Mouse (Mus musculus): ENCODE results near the gene Itsn2. TPM values are rescaled to one million over a fixed set of nuclear protein-coding genes. Genes with fewer than 3 reads are reported as not detected.

Itsn2 gene
- polyA plus RNA-seq, 1 experiment from 2014 or later, result 18.8 TPM

DNA sequence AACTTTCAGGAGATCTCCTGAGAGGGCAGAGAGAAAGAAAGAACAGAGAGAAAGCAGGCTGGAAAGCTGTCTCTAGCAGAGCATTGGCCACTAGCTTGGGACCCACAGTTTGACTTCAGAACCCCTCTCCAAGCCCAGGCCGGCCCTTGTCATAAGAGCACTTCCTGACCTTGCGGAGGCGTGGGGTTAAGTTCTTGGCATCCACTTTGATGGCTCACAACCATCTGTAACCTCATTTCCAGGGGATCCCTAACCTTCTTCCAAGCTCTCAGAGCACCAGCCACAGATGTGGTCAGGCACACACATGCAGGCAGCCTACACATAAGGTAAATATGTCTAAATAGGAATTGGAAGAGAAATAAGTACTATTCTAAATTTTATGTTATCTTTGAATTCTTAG lies 35.0 kb upstream of the Itsn2 start:
- H3K4me3 ChIP-seq (ENCODE audit: low read depth, low read length), result no peak overlapping the region
- H3K4me1 ChIP-seq (ENCODE audit: control insufficient read depth, low read depth, low read length), result no peaks in the 10 kb centered on the region
- H3K27me3 ChIP-seq (ENCODE audit: control insufficient read depth, insufficient read depth, low read depth, low read length), result no peaks in the 10 kb centered on the region
- no peak overlapping the region for H3K4me2 ChIP-seq (ENCODE audit: low read depth, low read length)
- H3K9me3 ChIP-seq (replicated peaks; ENCODE audit: control insufficient read depth, low read length), result no peaks in the 10 kb centered on the region
- H3K9ac ChIP-seq (ENCODE audit: low read depth, low read length), result no peak overlapping the region
- no peak for ATAC-seq (ENCODE audit: low read depth)
- 35% methylated on average over 3 of the region's 3 CpGs for WGBS (ENCODE audit: insufficient replicate concordance)
- no peak overlapping the region for H3K27ac ChIP-seq (ENCODE audit: low read length)
- H3K36me3 ChIP-seq (ENCODE audit: control insufficient read depth, insufficient read depth), result no peaks in the 10 kb centered on the region

GRCm38 (mm10) chr12:4558013-4558412 lies 34.4 kb upstream of the Itsn2 start:
- 75% methylated on average over 3 of the region's 3 CpGs for WGBS (ENCODE audit: insufficient replicate concordance)
- ATAC-seq (ENCODE audit: low read depth), result no peak
- Histone ChIP-seq H3K4me2 (ENCODE audit: low read depth, low read length) (no peak overlapping the region), H3K4me1 (ENCODE audit: control insufficient read depth, low read depth, low read length) (no peaks in the 10 kb centered on the region), H3K9me3 (replicated peaks; ENCODE audit: control insufficient read depth, low read length) (no peaks in the 10 kb centered on the region), H3K4me3 (ENCODE audit: low read depth, low read length) (no peak overlapping the region), H3K27ac (ENCODE audit: low read length) (no peak overlapping the region), H3K36me3 (ENCODE audit: control insufficient read depth, insufficient read depth) (no peaks in the 10 kb centered on the region), H3K9ac (ENCODE audit: low read depth, low read length) (no peak overlapping the region), H3K27me3 (ENCODE audit: control insufficient read depth, insufficient read depth, low read depth, low read length) (no peaks in the 10 kb centered on the region)

DNA sequence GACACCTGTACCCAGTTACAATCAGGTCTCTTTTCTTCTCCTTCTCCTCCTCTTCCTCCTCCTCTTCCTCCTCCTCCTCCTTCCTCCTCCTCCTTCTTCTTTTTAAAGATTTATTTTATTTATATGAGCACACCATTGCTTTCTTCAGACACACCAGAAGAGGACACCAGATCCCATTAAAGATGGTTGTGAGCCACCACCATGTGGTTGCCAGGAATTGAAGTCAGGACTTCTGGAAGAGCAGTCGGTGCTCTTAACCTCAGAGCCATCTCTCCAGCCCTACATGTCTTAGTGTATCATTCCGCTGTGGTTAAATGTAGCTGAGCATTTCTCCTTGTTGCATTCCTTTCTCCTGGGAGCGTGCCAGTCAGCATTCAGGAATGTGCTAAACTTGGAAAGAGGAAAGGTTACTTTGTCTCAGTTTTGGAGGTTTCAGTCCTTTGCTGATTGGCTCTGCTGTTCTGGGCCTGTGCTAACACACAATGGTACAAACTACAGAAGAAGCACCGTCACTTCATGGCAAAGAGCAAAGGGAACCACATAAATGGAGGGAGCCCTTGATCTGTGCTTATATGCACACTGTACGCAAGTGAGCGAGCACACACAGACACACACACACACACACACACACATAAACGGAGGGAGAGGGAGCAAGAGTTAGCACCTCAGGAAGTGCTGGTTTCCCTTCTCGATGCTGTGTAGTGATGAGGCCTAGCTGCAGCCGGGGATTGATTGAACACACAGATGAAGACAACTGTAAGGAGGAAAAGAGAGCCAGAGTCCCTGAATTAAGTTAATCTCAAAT lies 33.8 kb upstream of the Itsn2 start:
- Histone ChIP-seq H3K4me1 (ENCODE audit: control insufficient read depth, low read depth, low read length) (no peaks in the 10 kb centered on the region), H3K9me3 (replicated peaks; ENCODE audit: control insufficient read depth, low read length) (no peaks in the 10 kb centered on the region), H3K36me3 (ENCODE audit: control insufficient read depth, insufficient read depth) (no peaks in the 10 kb centered on the region), H3K27me3 (ENCODE audit: control insufficient read depth, insufficient read depth, low read depth, low read length) (no peaks in the 10 kb centered on the region), H3K4me2 (ENCODE audit: low read depth, low read length) (no peak overlapping the region), H3K9ac (ENCODE audit: low read depth, low read length) (no peak overlapping the region), H3K27ac (ENCODE audit: low read length) (no peak overlapping the region), H3K4me3 (ENCODE audit: low read depth, low read length) (no peak overlapping the region)
- 45% methylated on average over 9 of the region's 9 CpGs for WGBS (ENCODE audit: insufficient replicate concordance)
- no peak for ATAC-seq (ENCODE audit: low read depth)

DNA sequence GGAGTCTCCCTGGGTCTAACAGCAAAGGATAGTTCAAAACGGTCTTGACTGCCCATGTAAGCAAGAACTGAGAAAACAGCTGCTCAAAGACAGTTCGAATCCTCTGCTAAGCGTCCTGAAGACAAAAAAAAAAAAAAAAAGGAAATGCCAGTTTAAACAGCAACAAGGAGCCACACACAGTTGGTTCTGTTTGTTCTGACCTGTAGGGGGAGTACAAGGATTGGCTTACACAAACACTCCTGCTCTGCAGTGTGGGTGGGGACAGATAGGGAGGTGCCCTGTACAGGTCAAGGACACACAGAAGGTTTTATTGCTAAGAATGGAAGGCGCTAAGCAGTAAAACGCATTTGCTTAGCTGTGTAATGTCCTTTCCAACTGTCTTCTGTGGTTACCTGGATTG lies 20.6 kb upstream of the Itsn2 start:
- Histone ChIP-seq H3K27me3 (ENCODE audit: control insufficient read depth, insufficient read depth, low read depth, low read length) (no peaks in the 10 kb centered on the region), H3K9ac (ENCODE audit: low read depth, low read length) (no peak overlapping the region), H3K27ac (ENCODE audit: low read length) (no peak overlapping the region), H3K4me1 (ENCODE audit: control insufficient read depth, low read depth, low read length) (no peaks in the 10 kb centered on the region), H3K4me3 (ENCODE audit: low read depth, low read length) (no peak overlapping the region), H3K9me3 (replicated peaks; ENCODE audit: control insufficient read depth, low read length) (no peaks in the 10 kb centered on the region), H3K36me3 (ENCODE audit: control insufficient read depth, insufficient read depth) (no peaks in the 10 kb centered on the region), H3K4me2 (ENCODE audit: low read depth, low read length) (no peak overlapping the region)
- ATAC-seq (ENCODE audit: low read depth), result peak; percentile 77
- 27% methylated on average over 5 of the region's 5 CpGs for WGBS (ENCODE audit: insufficient replicate concordance)

DNA sequence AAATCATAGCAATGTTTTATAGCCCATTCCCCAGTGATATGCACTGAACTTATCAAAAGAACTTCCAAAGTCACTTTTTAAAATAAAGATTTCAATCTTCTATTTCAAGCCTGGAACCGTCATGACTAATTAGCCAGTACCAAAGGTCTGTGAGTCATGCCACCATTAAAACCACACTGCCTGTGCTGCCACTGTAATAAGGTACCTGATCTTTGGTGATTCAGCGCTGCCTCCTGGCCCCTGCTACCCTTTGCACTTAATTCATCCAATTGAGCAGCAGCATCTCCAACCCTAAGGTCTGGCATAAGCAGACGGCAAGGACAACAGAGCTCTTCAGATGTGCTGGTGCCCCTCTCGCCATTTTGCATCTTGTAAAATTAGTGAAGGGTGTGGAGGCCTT lies 18.4 kb upstream of the Itsn2 start:
- Histone ChIP-seq H3K9ac (ENCODE audit: low read depth, low read length) (no peak overlapping the region), H3K9me3 (replicated peaks; ENCODE audit: control insufficient read depth, low read length) (no peaks in the 10 kb centered on the region), H3K4me2 (ENCODE audit: low read depth, low read length) (no peak overlapping the region), H3K27me3 (ENCODE audit: control insufficient read depth, insufficient read depth, low read depth, low read length) (no peaks in the 10 kb centered on the region), H3K27ac (ENCODE audit: low read length) (no peak overlapping the region), H3K4me3 (ENCODE audit: low read depth, low read length) (no peak overlapping the region), H3K4me1 (ENCODE audit: control insufficient read depth, low read depth, low read length) (no peaks in the 10 kb centered on the region), H3K36me3 (ENCODE audit: control insufficient read depth, insufficient read depth) (no peaks in the 10 kb centered on the region)
- WGBS (ENCODE audit: insufficient replicate concordance), result 68% methylated on average over 4 of the region's 4 CpGs
- ATAC-seq (ENCODE audit: low read depth), result no peak

GRCm38 (mm10) chr12:4582326-4582725 lies 10.1 kb upstream of the Itsn2 start:
- Histone ChIP-seq H3K9ac (ENCODE audit: low read depth, low read length) (no peak overlapping the region), H3K36me3 (ENCODE audit: control insufficient read depth, insufficient read depth) (no peaks in the 10 kb centered on the region), H3K4me2 (ENCODE audit: low read depth, low read length) (no peak overlapping the region), H3K27ac (ENCODE audit: low read length) (no peak overlapping the region), H3K27me3 (ENCODE audit: control insufficient read depth, insufficient read depth, low read depth, low read length) (no peaks in the 10 kb centered on the region), H3K4me3 (ENCODE audit: low read depth, low read length) (no peak overlapping the region), H3K4me1 (ENCODE audit: control insufficient read depth, low read depth, low read length) (no peaks in the 10 kb centered on the region), H3K9me3 (replicated peaks; ENCODE audit: control insufficient read depth, low read length) (no peaks in the 10 kb centered on the region)
- ATAC-seq (ENCODE audit: low read depth), result no peak

DNA sequence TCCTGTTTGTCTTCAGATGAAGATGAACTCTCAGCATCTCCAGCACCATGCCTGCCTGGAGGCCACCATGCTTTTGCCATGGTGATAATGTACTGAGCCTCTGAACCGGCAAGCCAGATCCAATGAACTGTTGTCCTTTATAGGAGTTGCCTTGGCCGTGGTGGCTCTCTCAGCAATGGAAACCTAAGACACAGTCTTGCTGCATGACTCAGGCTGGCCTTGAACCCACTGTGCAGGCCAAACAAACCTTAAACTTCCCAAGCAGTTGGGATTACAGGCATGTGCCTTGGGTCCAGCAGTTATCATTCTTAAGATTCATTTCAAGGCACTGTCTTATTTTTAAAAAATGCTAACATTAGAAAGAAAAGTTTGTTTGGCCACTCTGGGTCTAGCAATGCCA lies 4.6 kb upstream of the Itsn2 start:
- Histone ChIP-seq H3K4me3 (ENCODE audit: low read depth, low read length) (no peak overlapping the region), H3K27ac (ENCODE audit: low read length) (no peak overlapping the region), H3K36me3 (ENCODE audit: control insufficient read depth, insufficient read depth) (no peaks in the 10 kb centered on the region), H3K4me2 (ENCODE audit: low read depth, low read length) (no peak overlapping the region), H3K9me3 (replicated peaks; ENCODE audit: control insufficient read depth, low read length) (no peaks in the 10 kb centered on the region), H3K4me1 (ENCODE audit: control insufficient read depth, low read depth, low read length) (peaks cover 5% of the 10 kb centered on the region; the same call in 1 of the 2 replicates), H3K27me3 (ENCODE audit: control insufficient read depth, insufficient read depth, low read depth, low read length) (no peaks in the 10 kb centered on the region), H3K9ac (ENCODE audit: low read depth, low read length) (no peak overlapping the region)
- WGBS (ENCODE audit: insufficient replicate concordance), result 68% methylated on average over 2 of the region's 2 CpGs
- ATAC-seq (ENCODE audit: low read depth), result no peak

DNA sequence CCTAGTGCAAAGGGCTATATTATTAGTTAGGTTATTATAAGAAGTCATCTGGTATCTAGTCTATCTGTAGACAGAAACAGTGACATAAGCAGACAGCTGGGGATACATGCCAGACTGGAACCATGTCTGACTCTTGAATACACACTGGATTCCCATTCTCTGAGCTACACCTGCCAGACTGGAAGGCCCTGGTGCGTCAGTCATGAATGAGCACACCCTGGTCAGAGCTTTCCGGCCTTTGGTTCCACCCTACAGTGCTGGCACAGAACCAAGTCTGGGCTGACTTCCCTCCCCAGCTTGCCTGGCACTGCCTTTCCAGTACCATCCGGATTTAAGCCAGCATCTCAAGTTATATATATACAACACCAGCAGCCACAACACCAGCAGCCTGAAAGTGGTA lies 3.8 kb upstream of the Itsn2 start:
- H3K4me2 ChIP-seq (ENCODE audit: low read depth, low read length), result no peak overlapping the region
- H3K9me3 ChIP-seq (replicated peaks; ENCODE audit: control insufficient read depth, low read length), result no peaks in the 10 kb centered on the region
- ATAC-seq (ENCODE audit: low read depth), result no peak
- H3K27ac ChIP-seq (ENCODE audit: low read length), result no peak overlapping the region
- H3K4me1 ChIP-seq (ENCODE audit: control insufficient read depth, low read depth, low read length), result peaks cover 5% of the 10 kb centered on the region; the same call in 1 of the 2 replicates
- no peaks in the 10 kb centered on the region for H3K27me3 ChIP-seq (ENCODE audit: control insufficient read depth, insufficient read depth, low read depth, low read length)
- H3K9ac ChIP-seq (ENCODE audit: low read depth, low read length), result no peak overlapping the region
- H3K36me3 ChIP-seq (ENCODE audit: control insufficient read depth, insufficient read depth), result no peaks in the 10 kb centered on the region
- H3K4me3 ChIP-seq (ENCODE audit: low read depth, low read length), result no peak overlapping the region
- 67% methylated on average over 3 of the region's 3 CpGs for WGBS (ENCODE audit: insufficient replicate concordance)

- Histone ChIP-seq H3K4me3 (ENCODE audit: low read depth, low read length) (peak overlapping the region; percentile 91), H3K27me3 (ENCODE audit: control insufficient read depth, insufficient read depth, low read depth, low read length) (no peaks in the 10 kb centered on the region), H3K4me2 (ENCODE audit: low read depth, low read length) (peak overlapping the region; percentile 95), H3K36me3 (ENCODE audit: control insufficient read depth, insufficient read depth) (no peaks in the 10 kb centered on the region), H3K9me3 (replicated peaks; ENCODE audit: control insufficient read depth, low read length) (no peaks in the 10 kb centered on the region), H3K4me1 (ENCODE audit: control insufficient read depth, low read depth, low read length) (peaks cover 12% of the 10 kb centered on the region), H3K9ac (ENCODE audit: low read depth, low read length) (no peak overlapping the region), H3K27ac (ENCODE audit: low read length) (no peak overlapping the region)
- WGBS (ENCODE audit: insufficient replicate concordance), result 43% methylated on average over 6 of the region's 6 CpGs
- ATAC-seq (ENCODE audit: low read depth), result no peak
Observed at GRCm38 (mm10) chr12:4592025-4592424, 413 bp upstream of the Itsn2 start.
